Mouse (Mus musculus) embryonic facial prominence, embryonic 14.5 days (tissue): ENCODE measurements around the gene Tor1a. TPM values are rescaled to one million over a fixed set of nuclear protein-coding genes. Genes with fewer than 3 reads are reported as not detected.
A peak's percentile ranks its signal among the peaks of the same experiment; 100 is the strongest.

Experiments used
- ATAC-seq: fragments of 200-750 bp; cut with Nextera tagmentation; 2 replicates; pipeline ENCODE4 v1.8.0; 2017; ENCODE audit warnings: low read depth, moderate number of reproducible peaks, moderate TSS enrichment
- DNase-seq: peaks from one replicate; pipeline ENCODE4 v3.0.0-alpha.2; 2015; ENCODE audit warnings: low spot score
- H3K27ac ChIP-seq: fragments of 300-500 bp; sonication (generic); replicated peaks from 2 replicates; pipeline ENCODE4 v1.5.1; 2014; ENCODE audit warnings: low read depth, mild to moderate bottlenecking, low read length, moderate library complexity
- H3K27me3 ChIP-seq: fragments of 300-500 bp; sonication (generic); replicated peaks from 2 replicates; pipeline ENCODE4 v1.6.1; 2014; ENCODE audit warnings: low read length; ENCODE audit not compliant: control insufficient read depth, insufficient read depth
- H3K36me3 ChIP-seq: fragments of 300-500 bp; sonication (generic); 2 replicates; pipeline ENCODE4 v1.6.1; 2014; ENCODE audit warnings: low read length, mixed read lengths; ENCODE audit not compliant: control insufficient read depth, insufficient read depth
- H3K4me1 ChIP-seq: fragments of 300-500 bp; sonication (generic); 2 replicates; pipeline ENCODE4 v1.6.1; 2014; ENCODE audit warnings: antibody characterized with exemption, low read length; ENCODE audit not compliant: control insufficient read depth, insufficient read depth
- H3K4me2 ChIP-seq: fragments of 300-500 bp; sonication (generic); 2 replicates; pipeline ENCODE4 v1.6.1; 2014; ENCODE audit warnings: low read depth, mild to moderate bottlenecking, low read length, moderate library complexity, mixed read lengths
- H3K4me3 ChIP-seq: fragments of 300-500 bp; sonication (generic); 2 replicates; pipeline ENCODE4 v1.5.1; 2014; ENCODE audit warnings: low read depth, mild to moderate bottlenecking, low read length
- H3K9ac ChIP-seq: fragments of 300-500 bp; sonication (generic); 2 replicates; pipeline ENCODE4 v1.6.1; 2014; ENCODE audit warnings: low read depth, mild to moderate bottlenecking, low read length, moderate library complexity, mixed read lengths
- H3K9me3 ChIP-seq: fragments of 300-500 bp; sonication (generic); 2 replicates; pipeline ENCODE4 v1.6.1; 2016; ENCODE audit warnings: low read length; ENCODE audit not compliant: control insufficient read depth
- WGBS: fragments of 180-500 bp; shearing (Covaris S2); extraction: QIAGEN DNeasy Blood & Tissue Kit; methylation state at CpG from one replicate; pipeline ENCODE4 v1.1.7; 2014; 5-methylcytosine and 5-hydroxymethylcytosine counted together
- polyA plus RNA-seq: library from polyadenylated mRNA; unstranded; fragments of >200 nt; fragmentation: Nextera tagmentation; extraction: Ambion mirVana; gene quantifications from 2 replicates; pipeline ENCODE4 v1.2.1, GENCODE M21; 2014

Gene Tor1a
- polyA plus RNA-seq, result 68.3 and 68.8 TPM in 2 replicates

GRCm38 (mm10) chr2:30967352-30968327 is at the start of gene Tor1a:
Gene Tor1a (minus strand): TSS chr2:30967933.
- Histone ChIP-seq H3K4me2 (peak within 1 kb of the TSS; percentile 91), H3K27ac (peak within 1 kb of the TSS; percentile 67), H3K27me3 (no peaks in the 10 kb centered on the region), H3K4me1 (peaks cover 10% of the 10 kb centered on the region), H3K36me3 (peaks cover 29% of the 10 kb centered on the region), H3K4me3 (peak within 1 kb of the TSS; percentile 96), H3K9me3 (no peaks in the 10 kb centered on the region), H3K9ac (peak within 1 kb of the TSS; percentile 92)
- DNase-seq (peak; percentile 95), ATAC-seq (peak; percentile 96)
- 3% methylated on average over 30 of the region's 59 CpGs for WGBS

GRCm38 (mm10) chr2:31013371-31014120 is 45.8 kb upstream of the Tor1a start:
- no peak overlapping the region for H3K4me3 ChIP-seq
- H3K27me3 ChIP-seq, result no peaks in the 10 kb centered on the region
- WGBS, result 63% methylated on average over 14 of the region's 14 CpGs
- H3K27ac ChIP-seq, result no peak overlapping the region
- H3K9me3 ChIP-seq, result no peaks in the 10 kb centered on the region
- H3K9ac ChIP-seq, result no peak overlapping the region
- no peak overlapping the region for H3K4me2 ChIP-seq
- DNase-seq (no peak), ATAC-seq (no peak)
- H3K4me1 ChIP-seq, result no peaks in the 10 kb centered on the region
- H3K36me3 ChIP-seq, result peaks cover 49% of the 10 kb centered on the region

- no peak for DNase-seq
- peaks cover 63% of the 10 kb centered on the region for H3K36me3 ChIP-seq
- WGBS, result 90% methylated on average over 5 of the region's 5 CpGs
- ATAC-seq, result no peak
- no peaks in the 10 kb centered on the region for H3K9me3 ChIP-seq
- no peak overlapping the region for H3K4me2 ChIP-seq
- no peaks in the 10 kb centered on the region for H3K4me1 ChIP-seq
- no peak overlapping the region for H3K27ac ChIP-seq
- no peaks in the 10 kb centered on the region for H3K27me3 ChIP-seq
- no peak overlapping the region; the same call in 1 of the 2 replicates for H3K9ac ChIP-seq
- H3K4me3 ChIP-seq, result no peak overlapping the region
These were observed 39.5 kb upstream of the Tor1a start for GRCm38 (mm10) chr2:31007208-31007607.

DNA sequence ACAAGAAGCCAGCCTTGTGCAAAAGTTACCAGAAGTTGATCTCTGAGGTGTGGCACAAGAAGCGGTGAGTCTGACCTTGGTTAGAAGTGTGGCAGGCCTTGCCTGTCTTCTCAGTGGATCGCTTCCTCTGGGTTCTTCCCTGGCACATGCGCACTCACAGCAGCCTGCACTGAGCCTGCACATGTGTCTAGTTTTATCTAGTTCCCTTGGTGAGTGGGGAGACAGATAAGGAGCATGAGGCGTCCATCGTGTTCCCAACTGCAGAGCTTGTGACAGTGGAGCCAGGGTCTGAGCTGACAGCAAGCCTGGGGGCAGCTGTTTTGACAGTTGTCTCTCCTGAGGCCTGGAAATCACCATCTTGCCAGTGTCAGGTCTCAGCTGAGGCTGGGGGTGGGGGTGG is 38.7 kb upstream of the Tor1a start:
- no peak overlapping the region; the same call in 1 of the 2 replicates for H3K27ac ChIP-seq
- no peaks in the 10 kb centered on the region for H3K4me1 ChIP-seq
- WGBS, result 73% methylated on average over 5 of the region's 5 CpGs
- H3K4me3 ChIP-seq, result no peak overlapping the region
- H3K36me3 ChIP-seq, result peaks cover 59% of the 10 kb centered on the region
- H3K9me3 ChIP-seq, result no peaks in the 10 kb centered on the region
- no peak overlapping the region for H3K9ac ChIP-seq
- no peaks in the 10 kb centered on the region for H3K27me3 ChIP-seq
- ATAC-seq (peak; percentile 58; the same call in 1 of the 2 replicates), DNase-seq (peak; percentile 53)
- no peak overlapping the region for H3K4me2 ChIP-seq

- WGBS, result 80% methylated on average over 2 of the region's 2 CpGs
- Histone ChIP-seq H3K36me3 (peaks cover 49% of the 10 kb centered on the region), H3K9me3 (no peaks in the 10 kb centered on the region), H3K27ac (no peak overlapping the region), H3K4me2 (no peak overlapping the region), H3K9ac (no peak overlapping the region), H3K4me1 (no peaks in the 10 kb centered on the region), H3K27me3 (no peaks in the 10 kb centered on the region), H3K4me3 (no peak overlapping the region)
- DNase-seq, result no peak
- ATAC-seq, result no peak
These were observed 37.7 kb upstream of the Tor1a start for GRCm38 (mm10) chr2:31005453-31005852.

GRCm38 (mm10) chr2:31002857-31003256 is 35.1 kb upstream of the Tor1a start:
- no peaks in the 10 kb centered on the region for H3K27me3 ChIP-seq
- DNase-seq (no peak), ATAC-seq (no peak)
- no peak overlapping the region for H3K9ac ChIP-seq
- 92% methylated on average over 10 of the region's 10 CpGs for WGBS
- no peaks in the 10 kb centered on the region for H3K4me1 ChIP-seq
- no peak overlapping the region for H3K27ac ChIP-seq
- H3K9me3 ChIP-seq, result no peaks in the 10 kb centered on the region
- H3K4me3 ChIP-seq, result no peak overlapping the region
- H3K36me3 ChIP-seq, result peaks cover 45% of the 10 kb centered on the region
- no peak overlapping the region for H3K4me2 ChIP-seq

DNA sequence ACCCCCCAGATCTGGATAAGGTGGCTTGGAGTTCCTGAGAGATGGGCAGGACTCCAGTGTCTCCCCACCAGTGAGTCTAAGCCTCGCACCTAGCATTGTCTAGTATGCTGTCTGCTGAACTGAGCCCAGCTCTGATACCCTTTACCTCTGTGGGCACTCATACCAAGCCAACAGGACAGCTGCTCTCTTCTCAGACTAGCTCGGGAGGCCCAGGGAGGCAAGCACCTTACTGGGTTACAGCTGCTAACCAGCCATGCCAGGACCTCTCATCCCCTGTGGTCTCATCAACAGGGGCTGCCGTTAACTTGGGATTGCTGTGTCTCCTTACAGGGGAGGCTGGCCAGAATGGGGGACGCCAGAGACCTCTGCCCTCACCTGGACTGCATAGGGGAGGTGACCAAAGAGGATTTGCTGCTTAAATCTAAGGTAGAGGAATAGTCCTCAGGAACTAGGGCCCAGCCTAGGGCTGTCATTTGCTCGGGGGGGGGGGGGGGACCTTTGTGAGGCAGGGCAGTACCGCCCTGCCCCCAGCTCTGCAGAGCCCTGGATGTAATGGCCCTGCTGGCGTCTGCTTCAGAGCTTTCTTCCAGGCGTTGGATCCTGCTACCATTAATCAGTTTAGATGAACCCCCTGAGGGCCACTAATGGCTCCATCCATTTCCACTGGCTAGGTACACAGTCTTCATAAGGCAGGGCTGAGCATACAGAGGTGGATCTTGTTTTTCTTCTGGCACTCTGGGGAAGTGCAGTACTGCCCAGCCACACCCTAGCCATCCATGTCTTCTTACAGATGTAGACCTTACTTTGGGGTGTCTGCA is 30.9 kb upstream of the Tor1a start:
- Histone ChIP-seq H3K36me3 (peaks cover 22% of the 10 kb centered on the region; the same call in 1 of the 2 replicates), H3K9ac (0 out of 2 replicates have a peak overlapping the region, but pooled peaks have one; percentile 8), H3K4me1 (no peaks in the 10 kb centered on the region), H3K27me3 (no peaks in the 10 kb centered on the region), H3K27ac (no peak overlapping the region), H3K4me2 (no peak overlapping the region), H3K4me3 (no peak overlapping the region), H3K9me3 (no peaks in the 10 kb centered on the region)
- ATAC-seq (peak; percentile 42; the same call in 1 of the 2 replicates), DNase-seq (no peak)
- WGBS, result 56% methylated on average over 6 of the region's 8 CpGs
